Mouse (Mus musculus): ENCODE results near the gene Ptprb.

The Ptprb gene

DNA sequence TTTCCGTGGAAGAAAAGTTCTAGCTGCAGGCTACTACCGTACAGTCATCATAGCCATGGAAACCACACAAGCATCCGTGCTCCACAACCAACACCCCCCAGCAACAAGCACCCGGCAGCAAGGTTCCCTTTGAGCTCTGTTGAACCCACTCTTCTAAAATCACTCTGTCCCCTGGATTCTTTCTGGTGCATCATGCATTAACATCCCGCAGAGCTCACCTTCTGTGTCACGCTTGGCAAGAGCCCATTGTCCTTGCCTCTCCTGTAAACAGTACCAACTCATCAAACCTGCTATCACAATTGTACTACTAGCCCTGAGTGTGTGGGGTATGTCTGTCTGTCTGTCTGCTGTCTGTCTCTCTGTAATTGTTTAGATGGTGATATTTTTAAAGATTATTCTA, 98.8 kb downstream of the Ptprb start:
- DNase-seq (ENCODE audit: low spot score) = no peak

GRCm38 (mm10) chr10:116376853-116377252, 101.5 kb downstream of the Ptprb start:
- DNase-seq (ENCODE audit: low spot score) = no peak

DNA sequence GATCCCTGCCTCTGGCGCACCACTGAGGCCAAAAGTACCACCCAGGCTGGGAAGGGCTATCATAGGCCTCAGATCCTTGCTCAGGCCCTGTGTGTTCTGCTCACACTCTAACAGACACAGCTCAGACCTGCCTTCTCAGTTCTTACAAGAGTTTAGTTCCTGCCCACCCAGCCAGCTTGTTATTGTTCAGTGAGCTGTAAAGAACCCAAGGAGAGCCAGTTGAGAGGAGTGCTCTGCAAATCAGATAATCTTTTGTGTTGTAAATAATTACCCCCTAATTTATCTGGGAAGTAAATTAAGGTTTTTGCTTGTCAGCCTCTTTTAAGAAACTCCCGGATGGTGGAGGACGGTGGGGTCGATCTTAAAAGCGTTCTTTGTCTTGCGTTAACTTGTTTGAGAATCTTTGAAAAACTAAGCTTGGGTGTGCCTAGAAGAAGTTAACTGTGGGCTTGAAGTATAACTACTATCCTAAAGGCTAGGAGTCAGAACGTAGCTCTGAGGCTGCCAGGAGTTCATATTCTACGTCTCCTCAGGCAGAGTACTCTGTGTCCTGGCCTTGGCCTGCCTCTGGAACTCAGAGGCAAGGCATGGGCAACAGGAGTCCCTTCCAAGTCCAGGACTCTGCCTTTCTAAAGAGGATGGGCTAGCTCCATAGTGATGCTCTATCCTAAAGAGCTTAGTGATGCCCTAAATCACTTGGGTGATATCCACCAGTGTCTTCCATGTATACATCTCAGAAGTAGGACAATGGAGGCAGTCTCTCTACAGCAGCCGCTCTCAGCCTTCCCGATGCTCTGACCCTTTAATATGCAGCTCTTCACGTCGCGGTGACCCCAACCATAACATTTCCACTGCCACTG, 107.7 kb downstream of the Ptprb start:
- DNase-seq (ENCODE audit: low spot score) = no peak

DNA sequence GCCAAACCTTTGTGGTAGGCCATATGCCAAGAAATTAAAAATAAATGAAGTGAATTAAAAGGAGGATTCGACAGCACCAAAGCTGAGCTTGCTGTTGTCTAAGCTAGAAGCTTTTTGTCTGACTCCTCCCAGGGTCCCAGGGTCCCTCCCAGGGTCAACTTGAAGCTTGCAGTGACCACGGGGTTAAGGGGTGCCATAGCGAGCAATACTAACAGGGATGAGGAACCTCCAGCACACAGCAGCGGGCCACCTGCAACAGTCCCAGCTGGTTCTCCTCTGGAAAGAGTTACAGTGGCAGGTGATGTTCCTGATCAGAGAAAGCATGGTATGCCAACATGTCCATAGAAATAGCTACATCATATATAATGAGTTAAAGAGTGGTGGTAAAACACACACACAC, 109.1 kb downstream of the Ptprb start:
- DNase-seq (ENCODE audit: low spot score) = no peak

- no peak for DNase-seq (ENCODE audit: low spot score)
Measured at GRCm38 (mm10) chr10:116386391-116386885, 111.1 kb downstream of the Ptprb start.

GRCm38 (mm10) chr10:116388840-116389239, 113.5 kb downstream of the Ptprb start:
- DNase-seq (ENCODE audit: low spot score) = no peak

- peak; percentile 69 for DNase-seq (ENCODE audit: low spot score)
Measured at GRCm38 (mm10) chr10:116393790-116394475, 118.6 kb downstream of the Ptprb start.

DNA sequence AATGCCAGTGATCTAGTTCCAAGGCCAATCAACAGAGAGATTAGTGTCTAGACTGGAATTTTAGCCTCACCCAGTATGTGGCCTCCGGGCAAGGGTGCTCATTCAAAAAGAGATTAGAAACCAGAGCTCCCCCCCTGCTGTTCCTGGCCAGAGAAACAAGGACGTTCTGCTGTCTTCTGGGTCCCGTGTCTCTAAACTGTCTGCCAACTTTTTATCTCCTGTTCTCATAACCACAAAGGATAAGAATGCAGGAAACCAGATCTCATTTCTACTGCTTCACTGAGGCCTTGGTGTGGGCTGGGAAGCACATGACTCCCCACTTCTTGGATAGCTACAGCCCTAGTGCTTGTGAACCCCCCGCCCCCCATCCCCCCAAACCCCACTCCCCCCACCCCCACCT, 119.3 kb downstream of the Ptprb start:
- DNase-seq (ENCODE audit: low spot score) = no peak

GRCm38 (mm10) chr10:116396279-116396678, 121.0 kb downstream of the Ptprb start:
- no peak for DNase-seq (ENCODE audit: low spot score)

DNA sequence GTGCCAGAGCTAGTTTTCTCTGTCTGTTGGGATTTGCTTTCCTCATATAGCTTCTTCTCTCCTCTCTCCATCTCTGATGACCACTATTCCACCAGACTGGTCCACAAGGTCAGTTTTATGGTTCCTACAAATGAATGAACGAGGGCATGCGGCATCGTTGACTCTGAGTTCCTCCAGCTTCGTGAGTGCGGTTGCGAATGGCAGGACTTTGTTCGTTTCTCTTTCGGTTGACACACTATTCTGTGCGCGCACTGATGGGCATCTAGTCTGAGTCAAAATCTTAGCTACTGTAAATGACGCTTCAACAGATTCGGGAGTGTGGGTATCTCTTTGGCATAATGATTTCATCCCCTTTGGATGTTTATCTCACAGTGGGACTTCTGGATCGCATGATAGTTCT, 121.6 kb downstream of the Ptprb start:
- DNase-seq (ENCODE audit: low spot score) = no peak

DNA sequence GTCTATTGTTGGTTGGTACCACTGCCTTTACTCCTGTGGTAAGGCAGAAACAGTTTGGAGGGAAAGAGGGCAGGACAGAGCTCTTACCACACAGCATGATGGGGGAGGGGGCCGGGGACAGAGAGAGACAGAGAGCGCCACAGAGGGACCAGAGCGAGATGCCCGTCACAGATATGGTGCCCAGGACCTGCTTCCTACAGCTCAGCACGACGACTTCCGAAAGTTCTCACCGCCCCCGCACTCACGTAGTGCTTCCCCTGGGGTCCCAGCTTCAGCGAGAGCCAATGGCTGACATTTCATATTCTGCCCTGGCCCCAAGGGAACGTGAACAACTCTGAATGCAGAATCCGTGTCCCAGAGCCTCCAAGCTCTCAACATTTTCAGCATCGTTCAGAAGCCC, 122.2 kb downstream of the Ptprb start:
- DNase-seq (ENCODE audit: low spot score) = peak; percentile 49

DNA sequence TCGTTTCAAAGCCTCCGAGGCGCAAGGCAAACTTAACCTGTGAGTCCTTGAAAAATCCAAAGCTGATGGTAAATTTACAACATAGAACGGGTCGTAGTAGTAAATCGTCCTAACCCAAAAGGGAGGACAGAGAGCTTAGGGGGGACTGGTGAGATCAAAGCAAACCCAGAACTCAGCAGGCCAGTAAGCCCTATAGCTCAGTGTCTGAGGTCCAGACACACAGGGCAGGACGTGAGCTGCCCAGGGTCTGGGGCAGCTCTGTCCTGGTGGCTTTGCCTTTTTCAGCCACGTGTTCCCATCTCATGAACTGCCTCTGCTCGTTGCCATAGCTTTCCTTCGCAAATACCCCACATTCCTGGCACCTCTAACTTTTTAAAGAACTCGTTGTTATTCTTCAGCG, 122.7 kb downstream of the Ptprb start:
- DNase-seq (ENCODE audit: low spot score) = no peak

GRCm38 (mm10) chr10:116402742-116403425, 127.6 kb downstream of the Ptprb start:
- no peak for DNase-seq (ENCODE audit: low spot score)

GRCm38 (mm10) chr10:116403679-116404078, 128.4 kb downstream of the Ptprb start:
- no peak for DNase-seq (ENCODE audit: low spot score)

DNA sequence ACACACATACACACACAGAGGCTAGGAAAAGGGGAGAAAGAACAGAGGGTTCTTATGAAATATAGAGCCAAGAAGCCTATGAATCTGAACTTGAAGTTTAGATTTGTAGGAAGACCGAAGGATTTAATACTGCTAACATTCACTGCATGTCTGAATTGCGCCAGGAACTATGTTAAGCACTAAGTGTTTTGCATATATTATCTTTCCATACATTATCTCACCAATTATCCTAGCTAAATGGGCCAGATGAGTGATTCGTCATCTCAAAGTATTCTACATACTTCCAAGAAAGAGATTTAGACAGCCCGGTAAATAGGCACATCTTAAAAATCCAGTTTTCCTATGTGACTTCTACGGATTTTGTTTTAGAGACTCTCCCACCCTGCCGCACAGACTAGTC, 129.7 kb downstream of the Ptprb start:
- no peak for DNase-seq (ENCODE audit: low spot score)

DNA sequence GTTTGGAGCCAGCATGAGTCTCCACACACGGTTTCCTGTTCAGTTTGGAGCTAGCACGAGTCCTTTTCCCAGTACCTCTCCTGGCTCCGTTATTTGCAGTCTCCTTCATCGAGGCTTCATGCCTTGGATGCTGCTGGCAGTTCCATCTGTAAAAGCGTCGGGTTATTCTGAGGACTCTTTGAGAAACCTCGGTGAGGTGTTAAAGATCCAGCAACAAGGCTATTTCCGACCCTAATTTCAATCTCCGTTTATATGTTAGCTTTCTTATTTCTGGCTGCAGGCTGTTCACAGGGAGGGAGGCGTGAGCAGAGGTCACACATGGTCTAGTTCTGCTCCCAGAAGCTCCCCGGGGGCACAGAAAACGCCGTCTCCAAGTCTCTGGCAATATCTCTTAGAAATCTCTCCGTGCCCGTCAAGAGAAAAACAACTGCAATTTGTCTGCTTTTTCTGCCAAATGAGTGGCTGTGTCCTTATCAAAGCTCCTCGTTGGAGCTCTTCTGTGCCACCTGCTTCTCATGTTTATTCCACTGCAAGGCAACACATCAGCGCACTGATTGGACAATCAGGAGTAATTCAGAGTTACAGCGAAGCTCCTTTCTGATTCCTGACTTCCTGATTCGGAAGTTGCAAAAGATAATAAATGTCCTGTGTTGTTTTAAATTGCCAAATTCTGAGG, 132.5 kb downstream of the Ptprb start:
- DNase-seq (ENCODE audit: low spot score) = no peak

DNA sequence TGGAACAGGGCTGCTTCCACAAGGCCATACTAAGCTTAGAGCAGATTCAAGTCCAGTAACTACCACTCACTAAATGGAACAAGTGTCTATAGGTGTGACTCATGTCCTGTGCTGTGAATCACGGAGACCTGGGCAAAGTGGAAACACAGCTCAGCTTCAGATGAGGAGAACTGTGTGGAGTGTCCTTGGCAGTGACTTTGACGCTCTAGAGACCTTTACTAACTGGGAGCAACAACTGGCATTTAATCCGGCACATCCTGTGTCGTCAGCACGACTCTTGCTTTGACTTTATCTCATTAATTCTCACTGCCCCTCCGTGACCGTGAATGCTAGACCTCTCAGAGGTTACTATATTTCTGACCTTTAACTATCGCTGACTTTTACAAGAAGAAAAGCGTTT, 135.5 kb downstream of the Ptprb start:
- no peak for DNase-seq (ENCODE audit: low spot score)

GRCm38 (mm10) chr10:116416142-116416541, 140.8 kb downstream of the Ptprb start:
- DNase-seq (ENCODE audit: low spot score) = no peak

DNA sequence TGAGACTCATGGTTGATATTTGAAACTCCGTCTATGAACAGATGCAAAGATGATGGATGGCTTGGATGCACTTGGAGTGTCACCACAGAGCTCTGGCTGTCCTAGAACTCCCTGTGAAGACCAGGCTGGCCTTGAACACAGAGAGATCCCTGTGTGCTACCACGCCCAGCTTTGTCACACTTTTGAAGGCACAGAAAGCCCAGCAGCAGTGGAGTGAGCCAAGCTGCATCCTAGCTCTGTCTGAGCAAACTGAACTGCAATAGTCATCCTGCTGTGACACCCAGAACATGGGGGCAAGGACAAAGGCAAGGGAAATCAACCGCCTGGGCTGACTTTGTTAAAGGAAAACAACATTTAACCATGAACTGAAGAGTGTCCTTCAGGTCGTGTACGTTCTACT, 141.4 kb downstream of the Ptprb start:
- DNase-seq (ENCODE audit: low spot score) = no peak

DNA sequence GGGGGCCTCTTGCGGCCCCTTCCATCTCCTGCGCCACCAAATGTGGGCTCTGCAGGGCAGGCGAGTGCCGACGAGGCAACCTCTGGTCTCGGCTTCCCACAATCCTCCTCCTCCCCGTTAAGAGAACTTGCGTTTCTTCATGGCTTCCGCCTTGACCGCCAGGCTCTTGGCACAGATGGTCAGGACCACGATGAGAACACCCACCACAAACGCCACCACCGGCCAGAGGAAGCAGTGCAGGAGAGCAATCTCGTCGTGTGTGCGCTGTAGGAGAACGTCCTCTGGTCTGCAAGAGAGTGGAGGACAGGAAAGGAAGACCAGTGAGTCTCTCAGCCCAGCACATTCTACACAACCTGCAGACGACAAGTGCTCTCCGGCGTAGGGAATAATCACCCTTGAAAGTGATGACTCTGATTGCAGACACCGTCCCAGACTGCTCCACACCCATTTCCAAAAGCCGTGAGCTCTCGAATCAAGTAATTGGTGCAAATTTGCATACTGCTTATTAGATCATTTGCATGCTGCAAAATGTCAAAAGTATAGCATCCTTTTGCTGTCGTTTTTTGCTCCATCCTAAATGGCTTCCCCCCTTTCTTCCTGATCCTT, 142.9 kb downstream of the Ptprb start:
- DNase-seq (ENCODE audit: low spot score) = no peak

DNA sequence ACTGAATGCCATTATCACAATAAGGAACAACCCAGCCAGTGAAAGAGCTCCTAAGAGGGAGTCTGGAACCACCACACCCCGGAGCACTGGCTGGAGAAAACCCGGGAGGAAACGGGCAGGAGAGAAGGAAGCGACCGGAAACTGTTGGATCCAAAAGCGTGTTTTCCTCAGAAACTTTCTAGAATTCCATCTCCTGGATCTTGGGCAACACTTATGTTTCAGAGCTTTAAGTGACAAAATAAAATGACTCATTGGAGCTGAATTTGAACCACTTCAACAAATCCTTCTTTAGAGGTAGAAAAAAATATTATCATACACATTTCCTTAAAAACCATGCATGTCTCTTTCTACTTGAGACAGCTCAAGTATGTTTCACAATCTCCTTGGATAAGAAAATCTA, 145.7 kb downstream of the Ptprb start:
- DNase-seq (ENCODE audit: low spot score) = no peak

DNA sequence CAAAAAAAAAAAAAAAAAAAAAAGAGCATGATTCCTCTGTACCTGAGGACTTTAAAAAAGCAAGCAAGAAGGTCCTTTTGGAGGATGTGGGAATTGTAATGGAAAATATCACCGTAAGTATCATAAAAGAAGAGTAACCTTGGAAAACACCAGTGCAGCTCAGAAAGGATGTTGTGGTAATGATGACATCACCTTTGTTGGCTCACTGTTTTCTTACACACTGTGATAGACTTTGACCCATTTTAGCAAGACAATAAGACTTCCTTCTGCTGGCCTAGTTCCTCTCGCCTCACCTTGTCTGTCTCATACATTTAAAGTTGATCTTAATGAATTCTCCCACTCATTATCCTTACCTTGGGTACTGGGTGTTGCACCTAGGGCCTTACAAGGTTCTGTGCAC, 147.2 kb downstream of the Ptprb start:
- DNase-seq (ENCODE audit: low spot score) = no peak

Measured in testis, postnatal 10 days (tissue).